Mouse (Mus musculus) liver, embryonic 14.5 days (tissue): ENCODE data around the gene Prx. TPM values are rescaled to one million over a fixed set of nuclear protein-coding genes. Genes with fewer than 3 reads are reported as not detected.
A peak's percentile ranks its signal among the peaks of the same experiment; 100 is the strongest.

Experiments used
- ATAC-seq: fragments of 200-750 bp; cut with Nextera tagmentation; 2 replicates; pipeline ENCODE4 v1.8.0; 2017; ENCODE audit warnings: moderate number of reproducible peaks, mild to moderate bottlenecking, moderate library complexity; ENCODE audit not compliant: insufficient read depth
- DNase-seq, 3 experiments: peaks; one replicate each; pipeline ENCODE4 v3.0.0-alpha.2; 2012 to 2013; ENCODE audit warnings: low read depth in 3 of 3, low spot score in 3 of 3
- H3K27ac ChIP-seq: fragments of 300-500 bp; sonication (generic); 2 replicates; pipeline ENCODE4 v1.5.1; 2014; ENCODE audit warnings: moderate library complexity, mild to moderate bottlenecking, control low read depth, inconsistent platforms
- H3K27me3 ChIP-seq: fragments of 300-500 bp; sonication (generic); 2 replicates; pipeline ENCODE4 v1.6.1; 2014; ENCODE audit warnings: mild to moderate bottlenecking, low read length, moderate library complexity; ENCODE audit not compliant: control insufficient read depth, insufficient read depth
- H3K36me3 ChIP-seq: fragments of 300-500 bp; sonication (generic); replicated peaks from 2 replicates; pipeline ENCODE4 v1.6.1; 2014; ENCODE audit warnings: low read depth; ENCODE audit not compliant: control insufficient read depth, insufficient read depth
- H3K4me1 ChIP-seq, 2 experiments: fragments of 200-500 bp in 1 of 2; fragments of 300-500 bp in 1 of 2; sonication (generic) in 1 of 2; replicated peaks; 2 replicates each; pipeline ENCODE4 v1.6.1; 2012 to 2014; ENCODE audit warnings: antibody characterized with exemption in 1 of 2, inconsistent platforms in 1 of 2, low read length in 1 of 2; ENCODE audit not compliant: control insufficient read depth in 2 of 2, insufficient read depth in 2 of 2
- H3K4me2 ChIP-seq: fragments of 300-500 bp; sonication (generic); 2 replicates; pipeline ENCODE4 v1.6.1; 2014; ENCODE audit warnings: low read depth, mild to moderate bottlenecking, control low read depth, moderate library complexity
- H3K4me3 ChIP-seq, 2 experiments: fragments of 200-500 bp in 1 of 2; fragments of 300-500 bp in 1 of 2; sonication (generic) in 1 of 2; 2 replicates each; pipeline ENCODE4 v1.5.1; 2012 to 2014; ENCODE audit warnings: low read depth in 2 of 2, low read length in 2 of 2, mild to moderate bottlenecking in 2 of 2, control low read depth in 1 of 2, inconsistent platforms in 1 of 2, moderate library complexity in 1 of 2; ENCODE audit not compliant: insufficient read depth in 1 of 2
- H3K9ac ChIP-seq: fragments of 300-500 bp; sonication (generic); replicated peaks from 2 replicates; pipeline ENCODE4 v1.6.1; 2014; ENCODE audit warnings: mild to moderate bottlenecking, control low read depth, moderate library complexity
- H3K9me3 ChIP-seq: fragments of 300-500 bp; sonication (generic); 2 replicates; pipeline ENCODE4 v1.6.1; 2016; ENCODE audit warnings: low read length, mixed read lengths; ENCODE audit not compliant: control insufficient read depth
- CTCF ChIP-seq: IDR thresholded peaks from 2 replicates; pipeline ENCODE4 v1.5.1; 2016; ENCODE audit warnings: antibody characterized with exemption, low read depth, control low read depth
- EP300 ChIP-seq: IDR thresholded peaks from 2 replicates; pipeline ENCODE4 v1.6.1; 2016; ENCODE audit warnings: antibody characterized with exemption, low read depth
- WGBS: fragments of 180-500 bp; shearing (Covaris S2); extraction: QIAGEN DNeasy Blood & Tissue Kit; methylation state at CpG from one replicate; pipeline ENCODE4 v1.1.7; 2014; ENCODE audit not compliant: insufficient replicate concordance; 5-methylcytosine and 5-hydroxymethylcytosine counted together
- polyA plus RNA-seq, 2 experiments: library from polyadenylated mRNA; depleted of rRNA in 1 of 2; stranded (reverse) in 1 of 2; unstranded in 1 of 2; fragments of >200 nt; fragmentation: Nextera tagmentation in 1 of 2; extraction: Ambion mirVana in 1 of 2; gene quantifications; 2 replicates each; pipeline versions ENCODE4 v1.2.1 to v1.2.3; 2012 to 2014

Gene Prx
- polyA plus RNA-seq, 2 experiments = 0.23 to 0.73 TPM

- H3K27ac ChIP-seq = peak overlapping the region; percentile 67
- no peak overlapping the region for H3K4me3 ChIP-seq
- 61% methylated on average over 4 of the region's 4 CpGs for WGBS
- DNase-seq (no peak), ATAC-seq (peak; percentile 45; the same call in 1 of the 2 replicates)
- H3K4me2 ChIP-seq = peak overlapping the region; percentile 24; the same call in 1 of the 2 replicates
- H3K27me3 ChIP-seq = no peaks in the 10 kb centered on the region
- no peaks in the 10 kb centered on the region for H3K9me3 ChIP-seq
- TF ChIP-seq EP300 (no peak), CTCF (no peak)
- H3K9ac ChIP-seq = no peak overlapping the region
- peaks cover 41 to 50% of the 10 kb centered on the region in 2 experiments for H3K4me1 ChIP-seq
- peaks cover 98% of the 10 kb centered on the region for H3K36me3 ChIP-seq
Observed at GRCm38 (mm10) chr7:27458614-27459013, 40.5 kb upstream of the Prx start.

GRCm38 (mm10) chr7:27459640-27460039 lies 39.5 kb upstream of the Prx start:
- Histone ChIP-seq H3K9me3 (no peaks in the 10 kb centered on the region), H3K4me2 (no peak overlapping the region), H3K27ac (peak overlapping the region; percentile 52), H3K9ac (no peak overlapping the region), H3K4me1 (peaks cover 32 to 42% of the 10 kb centered on the region in 2 experiments), H3K27me3 (no peaks in the 10 kb centered on the region), H3K4me3 (no peak overlapping the region), H3K36me3 (peaks cover 98% of the 10 kb centered on the region)
- WGBS = 21% methylated on average over 5 of the region's 5 CpGs
- DNase-seq (no peak), ATAC-seq (peak; percentile 29)
- peak; percentile 35; the same call in 1 of the 2 replicates for TF ChIP-seq EP300
- no peak for TF ChIP-seq CTCF

- no peak overlapping the region for H3K4me3 ChIP-seq
- ATAC-seq (no peak), DNase-seq (no peak)
- H3K27ac ChIP-seq = no peak overlapping the region
- H3K4me2 ChIP-seq = no peak overlapping the region
- peaks cover 25 to 34% of the 10 kb centered on the region in 2 experiments for H3K4me1 ChIP-seq
- H3K36me3 ChIP-seq = peaks cover 98% of the 10 kb centered on the region
- WGBS = 55% methylated on average over 6 of the region's 6 CpGs
- no peaks in the 10 kb centered on the region for H3K27me3 ChIP-seq
- H3K9ac ChIP-seq = no peak overlapping the region
- H3K9me3 ChIP-seq = no peaks in the 10 kb centered on the region
- TF ChIP-seq EP300 = no peak
- TF ChIP-seq CTCF = no peak
Observed at GRCm38 (mm10) chr7:27460477-27460876, 38.6 kb upstream of the Prx start.

- ATAC-seq (no peak), DNase-seq (no peak)
- TF ChIP-seq CTCF (0 out of 2 replicates have a peak, but pooled peaks have one; percentile 15), EP300 (no peak)
- H3K9ac ChIP-seq = no peak overlapping the region
- H3K27me3 ChIP-seq = no peaks in the 10 kb centered on the region
- peaks cover 47% of the 10 kb centered on the region for H3K36me3 ChIP-seq
- 70% methylated on average over 4 of the region's 4 CpGs for WGBS
- no peak overlapping the region for H3K4me3 ChIP-seq
- no peak overlapping the region for H3K4me2 ChIP-seq
- H3K4me1 ChIP-seq = peaks cover 6 to 7% of the 10 kb centered on the region in 2 experiments; a peak in 3 of 4 replicates
- no peaks in the 10 kb centered on the region for H3K9me3 ChIP-seq
- H3K27ac ChIP-seq = no peak overlapping the region
Observed at GRCm38 (mm10) chr7:27467648-27468047, 31.5 kb upstream of the Prx start.

GRCm38 (mm10) chr7:27471390-27472120 lies 27.6 kb upstream of the Prx start:
- Histone ChIP-seq H3K9ac (no peak overlapping the region), H3K27ac (peak overlapping the region; percentile 94), H3K4me3 (0 out of 4 replicates have a peak overlapping the region, but pooled peaks of 1 of the 2 experiments have one; percentile 8), H3K36me3 (peaks cover 14% of the 10 kb centered on the region), H3K9me3 (no peaks in the 10 kb centered on the region), H3K27me3 (no peaks in the 10 kb centered on the region), H3K4me1 (peaks cover 9 to 18% of the 10 kb centered on the region in 2 experiments; a peak in 3 of 4 replicates), H3K4me2 (peak overlapping the region; percentile 74)
- DNase-seq (no peak), ATAC-seq (no peak)
- TF ChIP-seq CTCF = no peak
- no peak for TF ChIP-seq EP300
- 89% methylated on average over 11 of the region's 11 CpGs for WGBS
